Mouse (Mus musculus) G1E-ER4 (cell line): ENCODE results near the gene Cars2. TPM values are rescaled to one million over a fixed set of nuclear protein-coding genes. Genes with fewer than 3 reads are reported as not detected.

Experiments used
- GATA1 ChIP-seq: IDR thresholded peaks from one replicate; pipeline ENCODE4 v1.8.0; 2012; ENCODE audit warnings: low read length, inconsistent platforms
- polyA plus RNA-seq: library from polyadenylated mRNA; stranded (reverse); fragments of >175 nt; gene quantifications from 2 replicates; pipeline ENCODE4 v1.2.3, GENCODE M21; 2012

Gene Cars2
- polyA plus RNA-seq, 1 experiment, result 57.4 TPM

GRCm38 (mm10) chr8:11471309-11471708 is 79.3 kb downstream of the Cars2 start:
- TF ChIP-seq GATA1, result no peak

DNA sequence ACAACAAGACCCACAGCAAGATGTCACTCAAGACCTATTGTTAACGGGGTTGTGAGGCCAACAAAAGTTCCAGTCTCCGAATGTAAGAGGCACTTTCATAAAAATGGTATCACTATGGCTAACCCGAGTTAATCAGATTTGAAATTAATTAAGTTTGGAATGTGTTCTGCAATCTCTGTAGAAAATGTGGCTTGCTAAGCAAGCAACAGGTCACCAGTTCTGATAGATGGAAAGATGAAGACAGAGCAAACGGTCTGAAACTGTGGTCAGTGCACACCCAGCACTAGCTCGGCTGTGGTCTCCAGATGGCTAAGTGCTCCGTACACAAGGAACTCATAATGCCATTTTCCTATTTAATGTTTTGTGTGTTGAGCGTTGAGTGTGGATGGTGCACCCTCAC is 79.9 kb downstream of the Cars2 start:
- no peak for TF ChIP-seq GATA1

- no peak for TF ChIP-seq GATA1
Measured at GRCm38 (mm10) chr8:11469095-11469494, 81.5 kb downstream of the Cars2 start.

- TF ChIP-seq GATA1, result no peak
Measured at GRCm38 (mm10) chr8:11465619-11466018, 85.0 kb downstream of the Cars2 start.

DNA sequence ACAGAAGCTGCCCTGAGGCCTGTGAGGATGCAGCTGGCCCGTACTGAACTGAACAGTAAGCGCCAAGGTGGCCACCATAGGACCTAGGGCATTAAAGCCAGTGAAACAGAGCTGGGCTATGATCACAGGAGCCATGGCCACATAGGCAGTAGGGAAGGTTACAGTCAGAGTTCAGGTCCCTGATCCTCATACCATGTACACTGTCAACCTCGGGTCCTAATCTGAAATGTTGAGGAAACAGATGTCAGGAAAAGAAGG is 85.9 kb downstream of the Cars2 start:
- TF ChIP-seq GATA1, result no peak

Other genes starting within 250 kb of the Cars2 start
- not detected in 2 replicates for gene Col4a2, start 238.0 kb downstream of the Cars2 start, polyA plus RNA-seq
- gene Col4a1, start 238.0 kb downstream of the Cars2 start, polyA plus RNA-seq, result not detected in 2 replicates
- gene Rab20, start 72.1 kb downstream of the Cars2 start, polyA plus RNA-seq, result not detected in 2 replicates
- 44.8 and 46.7 TPM in 2 replicates for gene Naxd, start 53.3 kb downstream of the Cars2 start, polyA plus RNA-seq
- gene Ing1, start 4.8 kb upstream of the Cars2 start, polyA plus RNA-seq, result 51.5 and 65.4 TPM in 2 replicates
- 78.1 and 80.2 TPM in 2 replicates for gene Ankrd10, start 85.0 kb upstream of the Cars2 start, polyA plus RNA-seq
- not detected in 2 replicates for gene 1700016D06Rik, start 150.3 kb upstream of the Cars2 start, polyA plus RNA-seq
- 16.0 and 21.9 TPM in 2 replicates for gene Arhgef7, start 176.9 kb upstream of the Cars2 start, polyA plus RNA-seq